Mouse (Mus musculus) G1E (cell line): ENCODE measurements at regions not wholly inside any gene's neighbourhood (a gene's known extent, or its start where the extent isn't known, plus 50 kb on each side); places are given as distances from the start of the nearest gene placed in this dataset.

ENCODE experiments used
- CTCF ChIP-seq: IDR thresholded peaks from 2 replicates; pipeline ENCODE4 v1.5.1; 2012; ENCODE audit warnings: low read depth, low read length, inconsistent platforms, mixed read lengths
- POLR2AphosphoS5 ChIP-seq: IDR thresholded peaks from 2 replicates; pipeline ENCODE4 v1.6.1; 2012; ENCODE audit warnings: low read depth, low read length, inconsistent platforms; ENCODE audit not compliant: insufficient replicate concordance

DNA sequence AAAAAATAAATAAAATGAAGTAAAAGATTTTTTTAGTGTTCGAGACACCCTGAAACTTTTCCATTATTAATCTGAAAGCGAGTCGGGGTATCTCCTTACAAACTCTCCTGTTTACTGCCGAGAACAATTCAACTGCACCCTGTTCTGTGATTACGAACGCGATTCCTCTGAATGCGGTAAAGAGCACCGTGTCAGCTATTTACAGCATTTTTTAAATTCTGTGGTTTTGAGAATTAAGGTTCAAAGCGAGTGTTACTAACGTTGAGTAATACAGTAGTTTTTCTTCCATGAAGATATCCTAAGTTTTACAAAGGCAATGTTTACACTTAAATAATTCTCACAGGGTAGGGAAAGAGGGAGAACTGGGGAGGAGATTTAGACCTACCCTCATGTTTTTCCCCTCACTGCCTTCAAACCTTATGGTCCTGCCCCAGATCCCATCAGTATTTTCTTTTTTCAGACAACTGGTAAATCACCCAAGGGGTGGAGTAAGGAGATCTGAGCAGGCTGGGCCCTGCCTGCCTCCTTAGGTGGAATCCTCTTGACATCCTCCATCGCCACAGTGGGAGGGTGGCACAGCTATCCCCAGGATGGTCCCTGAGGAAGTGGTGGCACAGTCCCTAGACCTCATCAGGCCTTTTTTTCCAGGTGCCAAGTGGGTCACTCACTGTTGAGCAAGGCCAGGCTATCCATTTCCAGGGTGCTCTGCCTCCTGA lies 89.9 kb upstream of the Cited2 start:
- TF ChIP-seq CTCF, result no peak
- no peak for TF ChIP-seq POLR2AphosphoS5
